Mouse (Mus musculus) left cerebral cortex, postnatal 4 days (tissue): ENCODE results near the gene Stox2. TPM values are rescaled to one million over a fixed set of nuclear protein-coding genes. Genes with fewer than 3 reads are reported as not detected.

Source experiments
- DNase-seq: peaks from one replicate; pipeline ENCODE4 v3.0.0-alpha.2; 2022
- intact Hi-C: fragments of 180-260 bp; cut with DNase I; formaldehyde crosslinking; loops from one replicate; pipeline ENCODE4 v1.15.1; 2025
- total RNA-seq, 2 experiments: library from RNA; stranded (reverse); gene quantifications; 2 replicates each; pipeline ENCODE4 v1.2.3; 2021

The Stox2 gene
- total RNA-seq, 2 experiments from 2014 or later = 118 to 122 TPM

DNA sequence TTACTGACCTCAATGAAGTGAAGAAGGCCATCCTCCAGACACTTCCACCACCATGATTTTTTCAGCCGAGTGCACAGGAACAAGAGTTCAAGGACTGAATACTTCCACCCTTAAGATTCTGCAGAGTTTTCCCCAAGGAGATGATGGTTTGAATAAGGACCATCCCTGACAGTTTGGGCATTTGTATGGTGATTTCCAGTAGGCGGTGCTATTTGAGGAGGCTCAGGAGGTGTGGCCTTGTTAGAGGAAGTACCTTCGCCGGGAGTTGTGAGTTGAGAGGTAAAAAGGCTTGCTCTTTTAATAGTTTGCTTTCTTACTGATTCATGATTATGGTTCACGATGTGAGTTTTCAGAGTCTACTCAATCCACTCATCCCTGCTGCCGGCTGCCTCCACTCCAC lies 138.0 kb downstream of the Stox2 start:
- intact Hi-C loops = no loop called here
- DNase-seq = no peak

DNA sequence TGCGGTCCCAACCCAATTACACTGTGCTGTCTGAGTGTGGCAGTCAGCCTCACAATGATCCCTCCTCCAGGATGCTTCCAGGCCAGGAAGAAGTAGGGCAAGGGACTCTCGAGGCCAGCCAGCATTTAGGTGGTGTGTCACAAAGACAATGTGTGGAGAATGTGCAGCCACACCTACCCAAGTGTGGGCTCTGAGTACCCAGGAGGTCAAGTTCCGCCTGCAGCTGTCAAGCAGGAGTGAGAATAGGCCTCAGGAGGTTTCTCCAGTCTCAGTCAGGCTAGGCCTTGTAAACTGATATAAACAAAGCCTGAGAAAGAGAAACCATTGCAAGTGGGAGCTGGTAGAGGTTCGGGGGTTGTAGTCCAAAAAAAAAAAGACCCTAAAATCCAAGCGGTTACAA lies 139.8 kb downstream of the Stox2 start:
- DNase-seq = no peak
- intact Hi-C loops = no loop called here

DNA sequence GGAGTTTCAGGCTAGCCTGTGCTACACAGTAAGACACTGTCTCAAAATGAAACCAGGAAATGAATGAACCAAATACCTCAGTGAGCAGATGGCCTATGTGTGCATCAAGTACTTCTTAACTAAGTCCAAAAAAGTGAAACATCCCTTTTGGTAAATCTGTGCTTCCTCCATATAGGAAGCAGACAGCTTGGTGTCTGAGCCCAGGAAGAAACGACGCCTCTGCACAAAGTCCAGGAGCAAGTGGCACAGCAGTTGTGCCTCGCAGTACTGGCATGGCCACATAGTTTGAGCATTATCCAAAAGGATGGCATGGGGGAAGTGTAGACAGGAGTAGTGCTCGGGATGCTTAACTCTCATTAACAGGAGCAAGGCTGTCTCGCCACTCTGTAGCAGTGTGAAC lies 140.3 kb downstream of the Stox2 start:
- intact Hi-C loops = no loop called here
- no peak for DNase-seq

DNA sequence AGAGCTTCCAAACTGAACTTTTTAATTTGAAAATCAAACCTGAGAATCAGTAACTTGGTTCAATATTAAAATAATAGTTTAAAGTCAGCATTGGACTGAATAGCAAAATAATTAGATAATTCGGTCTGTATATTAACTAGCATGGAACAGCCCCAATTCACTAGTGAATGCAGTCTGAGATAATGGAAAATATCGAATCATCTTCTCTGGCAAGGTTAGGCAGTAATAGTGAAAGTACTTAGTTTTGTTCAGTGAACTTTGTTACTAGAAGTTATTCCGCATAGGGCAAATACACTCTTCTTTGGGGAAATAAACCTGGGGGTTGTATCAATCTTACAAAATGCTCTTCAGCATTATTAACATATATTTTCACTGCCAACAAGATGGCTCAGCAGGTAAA lies 147.7 kb downstream of the Stox2 start:
- intact Hi-C loops = no loop called here
- no peak for DNase-seq

DNA sequence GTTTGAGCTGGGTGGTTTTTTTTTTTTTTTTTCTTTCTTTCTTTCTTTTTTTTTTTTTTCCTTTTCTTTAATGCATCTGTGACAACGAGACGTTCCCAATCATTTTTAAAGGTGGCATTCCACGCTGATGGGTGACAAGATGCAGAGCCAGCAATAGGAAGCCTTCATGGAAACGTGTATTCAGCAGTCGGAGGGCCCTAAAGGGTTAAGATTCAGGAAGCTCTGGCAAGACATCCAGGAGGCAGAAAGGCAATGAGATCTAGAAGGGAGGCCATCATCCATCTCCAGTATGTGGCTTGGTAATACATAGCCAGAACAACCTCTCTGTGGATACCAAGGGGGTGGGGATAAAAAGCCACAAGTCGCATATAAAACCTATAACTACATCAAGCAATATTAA lies 156.5 kb downstream of the Stox2 start:
- peak; percentile 17 for DNase-seq
- intact Hi-C loops = loop anchor here (5.0 to 10.0 kb wide), 2 partner anchors 58 to 265 kb away; no protein-coding TSS in a partner anchor

GRCm38 (mm10) chr8:47288866-47289541 lies 157.2 kb downstream of the Stox2 start:
- peak; percentile 78 for DNase-seq
- intact Hi-C loops = loop anchor here (5.0 to 10.0 kb wide), 2 partner anchors 58 to 264 kb away; no protein-coding TSS in a partner anchor

DNA sequence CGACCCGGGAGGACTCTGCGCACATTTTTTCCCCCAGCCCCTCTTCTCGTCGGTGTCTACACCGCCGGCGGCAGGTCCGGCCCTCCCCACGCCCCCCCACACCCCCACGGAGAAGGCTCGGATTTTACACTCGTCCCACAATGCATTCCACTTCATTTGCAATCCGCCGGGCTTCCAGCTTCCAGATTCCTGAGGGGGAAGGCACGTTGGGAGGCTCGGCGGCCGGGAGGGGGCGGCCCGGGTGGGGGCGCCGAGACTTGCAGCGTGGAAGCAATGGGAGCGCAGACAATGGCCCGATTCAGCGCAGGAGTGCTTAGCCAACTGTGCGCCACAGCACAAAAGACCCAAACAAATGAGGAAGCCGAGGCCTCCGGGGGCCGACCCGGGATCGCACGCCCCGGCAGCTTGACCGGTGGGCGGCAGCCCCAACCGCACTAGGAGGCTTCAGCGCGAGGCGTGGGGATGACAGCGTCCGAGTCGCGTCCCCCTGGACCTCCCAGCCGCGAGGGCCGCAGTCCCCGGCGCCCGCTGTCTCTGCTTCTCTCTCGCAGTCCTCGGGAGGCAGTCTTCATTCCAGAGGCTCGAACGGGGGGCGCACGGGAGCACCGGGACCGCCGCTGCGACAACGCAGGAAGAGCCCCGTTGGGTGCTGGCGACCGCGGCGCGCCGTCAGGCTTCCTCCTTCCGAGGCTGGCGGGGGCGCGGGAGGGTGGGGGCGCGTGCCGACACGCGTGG lies 157.9 kb downstream of the Stox2 start:
- intact Hi-C loops = loop anchor here (5.0 to 10.0 kb wide), 2 partner anchors 59 to 263 kb away; no protein-coding TSS in a partner anchor

GRCm38 (mm10) chr8:47287641-47288130 lies 158.5 kb downstream of the Stox2 start:
- intact Hi-C loops = loop anchor here (5.0 to 10.0 kb wide), 2 partner anchors 60 to 263 kb away; no protein-coding TSS in a partner anchor
- DNase-seq = peak; percentile 56

More for the DNA sequence above, 157.9 kb downstream of the Stox2 start:
- peak; percentile 65 for DNase-seq

DNA sequence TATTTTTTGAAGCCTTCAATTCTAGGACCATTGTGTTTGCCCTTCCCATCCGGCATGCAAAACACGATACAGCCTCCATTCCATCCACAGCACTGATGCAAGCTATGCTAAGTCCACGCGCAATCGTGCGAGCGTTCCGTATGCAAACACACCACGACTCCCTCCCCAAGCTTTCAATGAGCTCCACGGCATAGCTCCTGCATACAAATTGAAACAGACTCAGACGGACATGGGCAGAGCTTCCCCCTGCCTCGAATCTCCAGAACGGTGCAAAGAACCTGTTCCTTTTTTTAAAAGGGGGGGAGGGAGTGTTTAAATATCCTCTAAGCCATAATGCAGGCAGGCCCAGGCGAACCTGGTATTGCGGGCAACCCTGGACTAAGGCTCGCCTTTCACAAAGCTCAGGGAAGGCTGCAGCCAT lies 159.0 kb downstream of the Stox2 start:
- intact Hi-C loops = loop anchor here (5.0 to 10.0 kb wide), 2 partner anchors 60 to 262 kb away; no protein-coding TSS in a partner anchor
- DNase-seq = peak; percentile 29

DNA sequence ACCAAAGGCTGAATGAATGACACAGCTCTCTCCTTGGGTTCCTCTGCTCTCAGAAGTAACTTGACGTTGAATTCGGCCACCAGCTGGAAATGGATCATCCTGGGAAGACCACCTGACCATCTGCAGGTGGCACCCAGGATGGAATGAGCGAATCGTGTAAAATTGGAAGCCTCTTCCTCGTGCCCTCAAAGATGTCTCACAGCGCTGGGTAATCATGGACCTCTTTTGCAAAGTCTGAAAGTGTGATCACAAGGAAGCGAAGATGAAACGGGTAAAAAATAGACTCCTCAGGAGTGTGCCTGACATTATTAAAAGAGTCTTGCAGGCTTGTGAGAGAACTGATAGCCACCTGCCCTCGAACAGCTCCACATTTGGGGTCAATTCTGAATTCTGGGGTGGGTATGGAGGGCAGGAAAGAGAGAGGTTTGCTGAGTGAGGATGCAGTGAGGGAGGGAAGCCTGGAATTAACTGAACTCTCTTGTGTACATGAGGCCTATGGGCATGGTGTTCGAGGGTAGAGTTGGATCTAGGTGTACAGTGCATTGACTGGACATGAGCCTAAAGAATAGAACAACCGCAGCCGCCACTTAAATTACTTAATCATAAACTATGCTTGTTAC lies 160.0 kb downstream of the Stox2 start:
- DNase-seq = no peak
- intact Hi-C loops = loop anchor here (5.0 to 10.0 kb wide), 2 partner anchors 61 to 261 kb away; no protein-coding TSS in a partner anchor

DNA sequence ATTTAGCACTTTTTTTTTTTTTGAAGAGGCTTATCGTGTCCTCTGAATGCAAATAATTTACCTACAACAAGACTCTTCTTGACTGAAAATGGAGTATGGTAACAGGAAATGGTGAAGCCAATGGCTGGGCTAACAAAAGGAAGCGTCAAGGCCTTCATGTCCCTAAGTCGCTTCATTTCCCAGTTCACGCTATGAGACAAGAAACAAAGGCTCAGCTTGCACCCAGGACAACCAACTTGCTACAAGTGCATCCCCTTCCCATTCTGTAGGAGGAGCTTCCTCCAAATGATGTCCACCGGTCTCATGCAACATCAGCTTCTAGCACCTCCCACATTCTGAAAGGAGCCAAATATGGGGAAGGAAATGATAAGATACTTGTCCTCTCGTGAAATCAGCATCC lies 160.7 kb downstream of the Stox2 start:
- intact Hi-C loops = loop anchor here (5.0 to 10.0 kb wide), 2 partner anchors 62 to 261 kb away; no protein-coding TSS in a partner anchor
- DNase-seq = no peak

DNA sequence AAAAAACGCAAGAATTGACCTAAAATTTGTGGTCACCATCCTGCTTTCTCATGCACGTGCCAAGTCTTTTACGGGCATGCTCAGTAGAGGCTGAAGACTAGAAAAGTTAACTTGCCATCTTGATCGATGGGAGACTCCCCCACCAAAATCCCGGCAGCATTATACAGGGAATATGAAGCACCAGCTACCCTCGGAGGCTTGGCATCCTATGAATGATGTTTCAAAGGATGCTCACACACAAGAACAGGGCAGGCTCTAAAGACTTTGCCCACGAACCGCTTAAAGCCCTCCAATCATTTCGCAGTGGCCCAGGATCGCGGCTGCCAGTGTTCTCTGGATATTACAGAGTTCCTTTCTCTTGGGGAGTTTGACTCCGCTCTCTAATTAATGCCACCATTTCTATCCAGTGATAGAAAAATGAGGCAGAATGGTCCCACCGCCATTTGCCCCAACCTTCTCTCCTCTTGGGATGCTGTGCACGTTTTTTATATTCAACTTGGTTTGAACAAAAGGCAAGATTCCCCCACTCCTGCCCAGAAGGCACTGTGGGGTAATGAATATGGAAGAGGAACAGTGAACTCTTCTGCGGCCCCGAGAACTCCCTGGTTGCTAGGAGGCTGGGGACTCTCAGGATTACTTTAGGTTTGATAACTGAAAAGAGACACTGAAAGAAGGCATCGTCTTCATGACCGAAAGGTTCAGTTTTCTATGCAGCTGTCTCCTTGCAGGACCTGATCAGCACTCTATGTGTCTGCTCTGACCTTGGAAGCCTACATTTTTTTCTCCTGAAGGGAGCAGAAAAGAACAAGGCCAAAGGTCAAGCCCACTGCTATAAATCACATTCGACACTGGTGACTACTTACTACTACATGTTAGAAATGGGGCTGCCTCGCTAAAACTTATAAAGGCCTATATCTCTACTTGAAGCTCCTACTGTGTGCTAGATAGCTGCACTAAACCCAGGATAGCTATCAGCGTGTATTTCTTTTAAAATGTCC lies 161.5 kb downstream of the Stox2 start:
- DNase-seq = no peak
- intact Hi-C loops = loop anchor here (5.0 to 10.0 kb wide), 2 partner anchors 63 to 260 kb away; no protein-coding TSS in a partner anchor

- no peak for DNase-seq
- intact Hi-C loops = loop anchor here (10.0 kb wide), 1 partner anchor 255 kb away; no protein-coding TSS in a partner anchor
These were observed 166.3 kb downstream of the Stox2 start for GRCm38 (mm10) chr8:47279898-47280297.

- intact Hi-C loops = no loop called here
These were observed 168.0 kb downstream of the Stox2 start for GRCm38 (mm10) chr8:47278211-47278610.

GRCm38 (mm10) chr8:47268931-47269330 lies 177.2 kb downstream of the Stox2 start:
- DNase-seq = no peak
- intact Hi-C loops = no loop called here

More at GRCm38 (mm10) chr8:47278211-47278610, 168.0 kb downstream of the Stox2 start:
- DNase-seq = no peak

DNA sequence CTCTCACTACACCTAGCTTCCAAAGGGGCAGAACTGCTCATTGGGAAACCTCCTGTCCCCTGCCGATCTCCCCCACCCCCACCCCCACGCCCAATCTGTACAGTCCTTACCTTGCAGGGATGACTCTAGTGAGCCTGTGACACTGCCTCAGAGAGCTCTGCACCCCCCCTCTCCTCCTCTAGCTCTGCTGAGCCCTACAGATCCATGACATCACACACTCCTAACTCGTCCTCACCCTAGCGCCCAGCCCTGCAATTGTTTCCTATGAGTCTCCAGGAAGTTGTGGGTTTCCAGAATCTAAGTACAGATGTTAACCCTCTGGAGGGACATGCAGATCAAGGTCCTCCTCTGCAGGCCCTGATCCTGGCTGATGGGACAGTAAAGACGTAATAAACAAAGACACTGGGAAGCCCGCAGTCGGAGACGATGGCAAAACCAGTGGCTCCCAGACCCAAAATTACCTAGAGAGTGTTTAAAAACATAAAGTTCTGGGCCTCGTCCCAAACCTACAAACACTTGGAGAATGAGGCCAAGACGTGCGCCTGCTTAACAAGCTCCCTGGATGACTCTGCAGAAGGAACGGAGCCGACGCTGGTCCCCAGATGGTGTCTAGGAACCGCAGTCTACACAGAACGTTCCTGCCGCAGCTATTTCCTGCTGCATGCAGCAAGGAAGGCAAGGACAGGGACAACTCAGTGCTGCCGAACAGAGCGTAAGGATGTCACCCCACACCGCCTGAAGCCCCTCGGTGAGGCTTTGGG lies 177.9 kb downstream of the Stox2 start:
- intact Hi-C loops = no loop called here
- no peak for DNase-seq

DNA sequence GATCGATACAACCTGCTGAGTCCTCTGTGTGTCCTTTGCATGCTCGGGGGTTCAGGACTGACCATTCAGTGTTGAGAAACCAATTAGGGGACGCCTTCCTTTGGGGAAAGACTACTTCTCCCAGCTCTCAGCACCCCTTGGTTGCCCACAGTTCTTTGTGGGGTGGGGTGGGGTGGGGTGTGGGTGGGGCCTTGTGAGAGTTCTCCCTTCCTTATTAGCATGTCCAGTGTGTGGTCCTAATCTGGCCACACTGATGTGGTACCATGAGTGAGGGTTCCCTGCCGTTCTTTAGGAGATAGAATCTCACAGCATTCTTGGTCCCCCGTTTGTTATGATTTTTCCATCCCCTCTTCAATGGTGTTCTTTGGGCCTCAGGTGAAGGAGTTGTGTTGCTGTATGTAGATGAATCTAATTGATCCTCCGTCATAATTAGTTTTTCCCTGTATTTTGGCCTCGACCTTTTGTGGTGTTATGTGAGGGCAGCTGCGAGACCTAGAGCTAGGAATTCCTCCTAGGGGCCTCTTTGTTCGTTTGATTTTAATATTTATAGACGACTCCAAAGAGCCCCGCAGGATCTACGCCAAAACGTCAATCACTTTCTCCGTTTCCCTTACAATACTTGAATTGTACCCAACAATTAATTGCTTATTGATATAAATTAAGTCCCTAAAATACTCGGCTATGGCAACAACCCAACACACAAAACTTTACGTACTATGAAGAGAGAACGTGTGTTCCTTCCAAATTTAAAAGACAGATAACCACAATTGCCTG lies 182.9 kb downstream of the Stox2 start:
- no peak for DNase-seq
- intact Hi-C loops = no loop called here
